Mouse (Mus musculus): ENCODE measurements around the gene Efcab6.

Gene Efcab6

DNA sequence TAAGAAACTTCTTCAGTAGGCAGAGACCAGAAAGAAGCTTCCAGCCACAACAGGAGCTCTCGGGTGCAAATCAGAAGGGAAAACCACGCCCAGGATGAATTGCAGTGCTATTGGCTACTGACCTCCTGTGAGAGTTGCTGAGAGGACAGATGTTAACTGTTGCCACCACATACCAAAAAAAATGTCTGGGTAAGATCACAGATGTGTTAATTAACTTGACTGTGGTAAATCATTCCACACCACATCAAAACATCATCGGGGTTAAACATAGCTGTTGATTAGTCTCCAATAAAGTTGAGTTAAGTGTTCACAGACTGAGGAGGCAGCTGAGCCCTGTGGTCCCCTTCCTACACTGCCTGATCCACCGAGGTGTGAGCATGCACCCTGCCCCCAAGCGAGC, 88.1 kb downstream of the Efcab6 start:
- no peak for DNase-seq (ENCODE audit: low spot score)

DNA sequence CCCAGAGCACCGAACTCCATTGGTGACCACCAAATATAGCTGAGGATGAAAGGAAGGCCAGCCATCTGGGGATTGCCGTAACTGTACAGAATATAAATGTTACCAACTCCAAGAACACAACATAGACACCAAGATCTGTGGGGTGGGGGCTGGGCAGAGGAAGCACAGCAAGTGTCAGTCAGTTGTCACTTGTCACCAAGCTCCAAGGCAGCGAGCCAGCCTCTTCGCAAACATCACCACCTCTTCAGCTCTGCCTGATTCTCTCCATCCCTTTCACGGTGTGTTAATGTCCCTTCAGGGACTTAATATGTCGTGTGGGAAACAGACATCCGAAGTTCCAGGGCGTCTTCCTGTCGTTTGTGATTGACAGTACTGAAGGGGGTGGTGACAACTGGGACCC, 93.0 kb downstream of the Efcab6 start:
- DNase-seq (ENCODE audit: low spot score) = no peak

DNA sequence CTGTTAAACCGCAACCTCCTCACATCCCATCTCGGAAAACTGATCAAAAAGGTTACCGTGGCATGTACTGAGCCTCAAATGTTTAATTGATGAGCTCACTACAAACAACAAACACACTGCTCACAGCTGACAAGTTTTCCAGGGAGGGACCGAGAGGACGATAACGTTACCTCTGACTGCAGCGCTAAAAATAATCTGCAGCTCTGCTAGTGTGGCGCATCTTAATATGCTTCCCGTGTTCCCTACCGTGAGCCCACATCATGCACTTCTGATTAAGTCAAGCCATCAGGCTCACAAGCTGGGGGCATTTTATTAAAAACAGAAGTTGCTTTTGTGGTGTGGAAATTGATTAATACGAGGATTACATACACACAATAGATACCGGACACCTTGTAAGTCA, 97.4 kb downstream of the Efcab6 start:
- no peak for DNase-seq (ENCODE audit: low spot score)

DNA sequence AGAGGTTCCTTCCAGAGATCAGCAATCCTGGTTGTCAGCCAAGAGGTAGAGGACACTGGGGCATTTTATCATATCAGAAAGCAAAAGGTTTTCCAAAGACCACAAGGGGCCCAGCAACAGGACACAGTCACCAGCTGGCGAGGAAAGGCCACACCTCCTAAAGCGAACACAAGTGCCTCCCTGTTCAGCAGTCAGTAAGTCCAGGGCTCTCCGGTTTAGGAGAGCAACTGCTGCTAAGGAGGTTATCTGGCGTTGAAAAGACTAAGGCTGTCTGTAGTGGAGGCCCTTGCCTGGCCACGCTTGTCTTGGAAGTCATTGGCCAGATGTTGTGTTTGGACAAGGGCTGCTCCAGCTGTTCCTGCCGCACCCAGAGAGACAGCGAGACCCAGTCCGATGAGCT, 100.1 kb downstream of the Efcab6 start:
- no peak for DNase-seq (ENCODE audit: low spot score)

DNA sequence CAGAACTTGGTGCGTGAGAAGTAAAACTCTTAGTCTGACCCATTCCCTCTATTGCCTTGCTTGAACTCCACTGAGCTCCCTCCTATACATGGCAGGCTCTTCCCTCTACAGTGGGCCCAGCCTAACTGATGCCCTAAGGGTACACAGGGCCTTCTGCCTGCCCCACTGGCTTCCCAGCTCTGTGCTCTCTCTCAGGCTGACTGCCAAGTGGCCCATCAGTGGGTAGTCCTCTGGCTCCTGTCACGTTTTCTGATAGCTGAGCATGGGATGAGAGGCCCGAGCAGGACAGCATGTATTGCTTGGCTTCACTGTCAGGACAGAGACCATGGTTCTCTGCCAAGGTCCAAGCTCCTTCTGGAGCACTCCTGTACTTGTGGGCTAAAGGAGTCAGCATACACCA, 106.8 kb downstream of the Efcab6 start:
- no peak for DNase-seq (ENCODE audit: low spot score)

DNA sequence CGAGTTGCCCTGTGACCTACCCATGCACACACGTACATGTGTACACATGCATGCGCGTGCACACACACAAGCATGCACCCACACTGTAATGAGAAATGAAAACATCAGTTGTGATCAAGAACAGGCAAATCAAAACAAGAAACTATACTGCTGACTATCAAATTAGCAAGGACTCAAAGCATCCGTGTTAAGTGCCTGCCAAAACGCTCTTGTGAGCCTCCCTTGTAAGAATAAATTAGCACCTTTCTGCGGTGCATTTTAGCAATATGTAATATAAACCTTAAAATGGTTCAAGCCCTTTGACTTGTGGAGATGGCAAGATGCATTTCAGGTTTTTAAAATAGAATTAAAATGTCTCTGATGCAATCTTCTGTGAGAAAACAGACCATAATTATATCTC, 108.2 kb downstream of the Efcab6 start:
- no peak for DNase-seq (ENCODE audit: low spot score)

DNA sequence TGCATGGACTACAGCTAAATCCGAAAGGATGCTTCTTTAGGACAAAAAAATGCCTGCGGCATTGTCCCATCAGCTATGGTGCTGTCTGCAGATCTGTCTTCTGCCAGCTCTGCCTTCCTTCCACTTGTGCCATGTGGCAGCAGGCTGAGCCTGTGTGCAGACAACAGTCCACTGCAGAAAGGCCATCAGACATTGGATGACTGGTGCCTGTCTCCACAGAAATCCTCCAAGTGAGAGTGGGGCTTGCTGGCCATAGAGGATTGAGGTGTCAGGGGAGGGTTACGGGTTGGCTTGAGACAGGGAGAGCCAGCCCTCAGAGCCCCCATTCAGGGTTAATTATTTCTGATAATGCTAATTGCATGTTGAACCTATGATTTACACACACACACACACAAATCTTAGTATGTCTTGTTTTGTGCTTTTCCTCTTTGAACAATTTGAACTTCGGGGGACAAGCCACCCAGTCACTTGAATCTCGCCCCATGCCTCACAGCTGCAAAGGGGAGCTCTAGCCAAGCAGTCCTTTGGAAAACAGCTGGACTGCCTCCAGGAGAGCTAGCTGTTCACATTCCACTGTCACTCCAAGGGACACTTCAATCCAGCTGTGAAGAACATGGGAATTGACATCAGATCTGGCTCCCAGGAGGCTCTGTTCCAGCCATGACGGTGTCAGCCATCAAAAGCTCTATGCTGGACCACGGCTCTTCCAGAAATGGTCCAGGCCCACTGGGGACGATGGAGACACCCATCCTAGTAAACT, 109.1 kb downstream of the Efcab6 start:
- DNase-seq (ENCODE audit: low spot score) = no peak

DNA sequence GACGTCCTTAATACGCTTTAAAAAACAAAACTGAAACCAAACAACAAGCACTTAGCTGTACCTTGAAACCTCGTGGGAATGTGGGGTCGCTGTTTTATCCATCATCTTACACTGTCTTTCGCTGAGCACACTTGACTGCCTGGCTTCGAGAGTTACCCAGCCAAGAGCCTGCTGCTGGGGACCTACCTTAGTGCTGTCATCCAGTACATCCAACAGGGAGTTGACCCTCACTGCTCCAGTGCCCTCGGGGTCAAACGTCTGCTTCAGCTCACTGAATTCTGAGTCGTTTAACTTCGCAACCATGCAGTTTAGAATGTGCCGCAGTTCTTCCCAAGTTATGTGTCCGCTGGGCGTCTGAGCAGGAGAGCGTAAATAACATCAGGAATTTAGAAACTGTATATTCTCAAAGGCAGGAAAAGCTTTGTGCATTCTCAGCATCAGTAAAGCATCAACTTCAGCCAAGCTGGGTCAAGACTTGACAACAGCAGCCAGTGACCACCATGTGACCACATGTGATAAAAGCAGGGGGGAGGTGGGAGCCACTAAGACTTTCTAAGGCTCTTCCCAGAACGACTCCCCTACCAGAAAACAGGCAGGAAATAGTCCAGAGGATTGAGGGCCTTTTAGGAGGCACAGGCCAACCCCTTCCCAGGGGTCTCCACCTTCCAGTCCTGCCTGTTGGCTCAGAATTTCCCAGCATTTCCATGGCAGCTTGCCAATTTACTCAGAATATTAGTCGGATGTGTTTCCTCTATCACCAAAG, 115.3 kb downstream of the Efcab6 start:
- no peak for DNase-seq (ENCODE audit: low spot score)

DNA sequence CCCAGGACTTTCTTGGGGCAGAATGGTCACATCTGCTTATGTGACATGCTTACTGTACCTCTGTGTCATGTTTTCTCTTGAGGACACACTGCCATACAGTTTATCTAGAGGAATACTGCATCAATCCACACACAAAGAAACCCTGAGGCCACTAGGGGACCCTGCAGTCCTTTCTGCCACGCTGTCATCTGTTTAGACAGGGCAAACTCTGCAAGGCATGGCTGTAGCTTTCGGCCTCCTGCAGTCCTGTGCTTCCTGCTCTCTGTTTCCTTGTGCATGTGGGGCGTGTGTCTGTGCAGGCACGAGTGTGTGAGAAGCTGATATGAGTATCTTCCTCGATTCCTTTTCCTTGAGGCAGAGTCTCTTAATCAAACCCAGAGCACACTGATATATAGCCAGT, 125.5 kb downstream of the Efcab6 start:
- no peak for DNase-seq (ENCODE audit: low spot score)

DNA sequence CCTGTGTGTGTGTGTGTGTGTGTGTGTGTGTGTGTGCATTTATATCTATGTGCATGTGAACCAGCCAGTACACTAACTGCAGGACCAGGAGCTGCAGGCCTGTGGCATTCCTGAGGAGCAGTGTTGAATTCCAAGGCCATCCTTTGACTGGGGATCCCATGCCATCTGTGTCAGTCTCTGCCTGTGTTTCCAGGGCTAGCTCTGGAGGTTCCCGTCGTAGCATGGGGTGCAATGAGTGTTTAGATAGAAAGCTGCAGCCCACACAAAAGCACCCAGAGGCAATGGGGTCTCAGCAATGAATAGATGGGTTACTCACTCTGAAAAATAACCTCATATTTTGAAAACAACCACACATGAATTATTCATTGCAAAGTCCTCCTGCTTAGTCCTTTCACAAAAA, 126.7 kb downstream of the Efcab6 start:
- no peak for DNase-seq (ENCODE audit: low spot score)

DNA sequence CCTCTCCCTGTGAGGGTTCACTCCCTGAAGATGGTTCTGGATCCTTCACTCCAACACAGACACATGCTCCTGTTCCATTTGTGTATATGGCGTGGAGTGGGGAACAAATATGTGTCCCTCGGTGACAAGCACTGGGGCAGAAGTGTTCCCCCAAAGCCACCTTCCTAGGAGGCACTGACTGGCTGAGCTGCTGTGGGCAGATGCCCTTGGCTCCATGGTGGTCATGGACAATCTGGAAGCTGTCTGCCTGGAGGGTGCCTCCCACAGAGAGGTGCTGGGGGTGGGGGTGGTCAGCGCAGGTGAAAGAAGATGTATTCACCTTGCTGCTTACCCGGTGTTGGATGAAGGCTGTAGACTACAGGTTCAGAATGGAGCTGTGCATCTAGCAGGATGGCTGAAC, 128.7 kb downstream of the Efcab6 start:
- no peak for DNase-seq (ENCODE audit: low spot score)

DNA sequence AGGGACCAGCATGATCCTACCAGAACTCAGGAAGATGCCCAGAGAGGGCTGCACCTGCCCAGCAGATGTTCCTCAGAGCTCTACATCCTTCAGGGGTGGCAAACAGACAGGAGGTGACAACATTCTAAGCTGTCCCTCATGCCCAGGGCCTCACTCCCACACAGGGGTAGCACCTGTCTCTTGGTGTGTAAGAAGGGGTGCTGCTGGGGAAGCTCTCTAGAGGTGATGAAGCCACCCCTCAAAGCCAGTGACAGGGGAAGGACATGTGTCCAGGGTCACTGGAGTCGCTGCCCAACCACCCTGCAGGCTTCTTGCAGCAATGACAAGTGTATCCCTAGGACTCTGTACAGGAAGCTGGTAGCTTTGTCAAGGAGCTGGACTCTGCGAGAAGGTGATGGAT, 130.4 kb downstream of the Efcab6 start:
- DNase-seq (ENCODE audit: low spot score) = no peak

DNA sequence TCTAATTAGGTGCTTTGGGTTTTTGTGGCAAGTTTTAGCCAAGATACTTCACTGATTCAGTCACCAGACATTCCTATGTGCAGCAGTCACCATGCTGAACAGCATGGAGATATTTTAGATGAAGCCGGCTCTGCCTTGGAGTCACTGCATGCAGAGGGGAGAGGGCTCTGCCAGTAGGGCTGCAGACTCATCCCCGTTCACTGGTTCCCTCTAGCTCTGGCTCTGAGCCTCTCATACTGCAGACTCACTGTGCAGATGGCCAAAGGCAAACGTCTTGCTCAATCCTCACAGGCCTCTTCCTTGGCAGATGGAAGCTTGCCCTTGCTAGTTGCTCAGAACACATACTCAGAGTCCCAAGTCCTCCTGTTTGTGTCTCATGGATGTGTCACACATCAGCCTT, 139.8 kb downstream of the Efcab6 start:
- no peak for DNase-seq (ENCODE audit: low spot score)

DNA sequence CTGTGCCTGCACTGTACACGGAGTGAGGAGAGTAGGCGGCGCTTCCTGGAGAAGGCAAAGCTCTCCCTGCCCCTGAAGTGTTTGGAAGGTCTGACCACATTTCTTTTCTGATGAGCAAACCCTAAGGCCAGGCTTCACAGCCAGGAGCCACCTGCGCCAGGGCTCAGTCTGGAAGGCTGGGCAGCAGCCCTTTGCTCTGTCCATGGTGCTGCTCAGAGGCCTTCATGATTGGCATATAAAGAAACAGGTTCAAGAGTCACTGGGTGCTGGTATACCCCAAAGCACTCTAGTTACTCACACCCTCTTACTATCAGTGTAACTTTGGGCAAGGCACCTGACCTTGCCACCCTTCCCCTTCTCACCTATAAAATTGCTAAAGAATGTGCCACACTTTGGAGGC, 140.5 kb downstream of the Efcab6 start:
- DNase-seq (ENCODE audit: low spot score) = peak; percentile 15

DNA sequence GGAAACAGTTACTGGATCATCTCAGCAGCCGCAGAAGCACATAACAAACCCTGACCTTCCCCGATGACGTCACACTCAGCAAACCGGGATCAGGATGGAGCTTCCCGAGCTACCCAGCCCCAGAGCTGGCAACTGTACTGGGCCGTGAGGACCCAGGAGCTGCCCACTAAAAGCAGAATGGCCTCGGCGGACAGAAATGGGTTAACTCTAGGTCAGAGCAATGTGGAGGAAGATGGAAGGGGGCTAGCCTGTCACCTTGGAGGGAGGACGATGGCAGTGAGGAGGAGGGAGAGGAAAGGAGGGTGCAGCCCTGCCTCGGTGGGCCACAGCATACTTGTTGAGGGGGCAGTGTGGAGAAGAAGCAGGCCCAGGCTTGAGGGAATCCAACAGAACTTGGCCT, 149.8 kb downstream of the Efcab6 start:
- DNase-seq (ENCODE audit: low spot score) = no peak

DNA sequence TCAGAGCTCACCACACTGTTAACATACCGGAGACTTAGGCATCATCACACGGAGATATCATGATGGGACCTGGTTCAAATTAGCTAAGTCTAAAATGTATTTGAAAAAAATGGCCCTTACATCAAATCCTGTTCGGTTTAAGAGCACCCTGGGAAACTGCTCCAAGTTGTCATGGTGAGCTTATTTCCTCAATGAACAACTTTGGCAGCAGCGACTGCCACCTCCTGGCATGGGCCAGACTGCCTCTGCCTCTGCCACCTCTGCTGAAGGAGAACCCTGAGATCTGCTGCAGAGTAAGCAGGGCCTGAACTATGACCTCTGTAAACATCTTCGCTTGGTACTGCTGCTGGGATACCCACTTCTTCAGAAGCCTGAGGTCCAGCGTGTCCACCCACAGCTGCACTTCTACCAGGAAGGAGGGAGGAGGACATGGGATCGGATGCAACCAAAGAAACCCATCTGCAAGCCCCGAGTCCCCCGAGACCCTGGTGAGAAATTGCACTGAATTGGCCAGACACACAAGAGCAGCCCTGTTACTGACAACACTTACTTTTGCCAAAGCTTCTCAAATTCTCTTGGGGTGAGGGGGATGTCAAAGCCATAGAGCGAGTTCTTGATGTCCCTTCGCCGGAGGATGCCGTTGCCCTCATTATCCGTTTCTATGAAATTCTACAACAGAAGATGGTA, 152.0 kb downstream of the Efcab6 start:
- no peak for DNase-seq (ENCODE audit: low spot score)

DNA sequence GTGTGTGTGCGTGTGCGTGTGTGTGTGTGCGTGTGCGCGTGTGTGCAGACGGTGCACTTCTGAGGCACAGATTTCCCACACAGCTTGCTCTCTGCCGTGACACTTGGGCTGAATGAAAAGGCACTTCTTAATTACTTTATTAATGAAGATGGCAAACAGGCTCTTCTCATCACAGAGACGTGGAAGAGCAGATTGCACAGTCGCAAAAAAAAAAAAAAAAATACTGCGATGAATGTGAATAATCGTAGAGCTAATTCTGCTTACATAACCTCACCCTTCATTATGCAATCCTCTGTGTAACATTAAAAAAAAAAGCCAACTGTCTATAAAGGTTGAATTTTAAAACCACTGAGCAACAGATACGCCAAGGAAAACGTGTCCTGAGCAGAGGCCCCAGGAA, 158.7 kb downstream of the Efcab6 start:
- DNase-seq (ENCODE audit: low spot score) = no peak

DNA sequence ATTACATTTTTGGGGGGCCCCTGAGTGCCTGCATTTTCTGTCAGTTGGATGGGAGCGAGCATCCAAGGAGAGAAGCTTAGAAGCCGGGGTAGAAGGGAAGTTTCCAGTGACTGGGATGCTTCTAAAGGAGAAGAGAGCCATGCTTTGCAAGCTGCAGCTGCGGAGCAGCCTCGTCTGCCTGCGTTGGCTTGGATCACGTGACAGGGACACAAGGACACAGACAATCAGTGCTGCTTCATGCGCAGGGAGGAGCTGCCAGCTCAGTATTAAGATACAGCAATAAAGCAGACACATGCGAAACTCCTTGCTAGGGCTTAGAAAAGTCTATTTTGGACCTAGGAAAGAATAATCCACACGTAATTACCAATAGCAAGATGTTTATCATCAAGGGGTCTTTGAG, 167.9 kb downstream of the Efcab6 start:
- no peak for DNase-seq (ENCODE audit: low spot score)

DNA sequence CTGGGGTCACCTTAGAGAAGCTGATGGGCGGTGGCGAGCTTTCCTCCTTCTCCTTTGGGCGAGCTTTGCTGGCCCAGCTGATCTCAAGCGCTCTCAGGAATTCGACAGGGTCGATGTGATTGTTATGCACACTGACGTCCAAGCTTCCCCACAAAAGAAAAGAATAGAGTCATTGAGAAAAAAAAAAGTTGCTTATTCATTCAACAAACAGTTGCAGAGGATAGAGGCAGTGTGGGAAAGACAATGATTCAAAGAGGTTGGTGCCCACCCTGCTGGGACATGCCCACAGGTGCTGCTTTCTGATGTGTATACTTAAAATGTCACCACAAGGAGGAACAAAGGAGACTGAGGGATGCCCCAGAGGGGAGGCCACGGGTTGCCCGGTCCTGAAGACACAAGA, 169.2 kb downstream of the Efcab6 start:
- no peak for DNase-seq (ENCODE audit: low spot score)

DNA sequence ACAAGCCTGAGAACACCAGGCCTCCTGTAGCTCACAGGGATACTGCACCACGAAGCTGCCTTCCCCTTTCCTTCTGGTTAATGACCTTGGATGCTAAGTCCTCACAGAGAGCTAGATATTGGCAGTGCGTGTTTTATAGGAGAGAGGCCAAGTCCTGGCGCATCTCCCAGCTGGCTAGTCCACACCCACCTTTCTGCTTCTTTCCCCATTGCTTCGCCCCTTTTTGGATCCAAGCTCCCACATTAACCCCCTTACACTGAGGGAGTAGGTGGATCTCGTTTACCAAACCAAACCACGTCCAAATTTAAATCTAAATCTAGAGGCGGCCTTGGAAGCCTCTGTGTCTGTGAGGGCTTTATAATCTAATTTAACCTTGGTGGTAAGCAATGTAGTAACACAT, 170.9 kb downstream of the Efcab6 start:
- peak; percentile 8 for DNase-seq (ENCODE audit: low spot score)

DNA sequence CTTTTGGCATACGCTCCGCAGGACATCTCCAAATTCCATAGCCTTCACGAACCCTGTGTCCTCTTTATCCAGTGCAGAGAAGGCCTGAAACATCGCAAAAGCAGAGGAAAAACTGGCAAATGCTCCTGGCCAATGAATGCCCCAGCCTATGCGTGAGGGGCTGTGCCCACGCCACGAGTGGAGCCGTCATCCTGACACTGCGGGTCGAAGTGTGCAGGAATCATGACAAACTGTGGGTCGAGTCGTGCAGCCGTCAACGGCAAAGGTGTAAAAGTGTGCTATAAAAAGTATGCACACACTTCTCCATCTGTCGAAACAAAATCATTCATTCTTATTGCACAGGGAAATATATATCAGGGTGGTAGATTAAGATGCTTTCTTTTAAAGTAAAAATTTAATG, 172.3 kb downstream of the Efcab6 start:
- DNase-seq (ENCODE audit: low spot score) = no peak

DNA sequence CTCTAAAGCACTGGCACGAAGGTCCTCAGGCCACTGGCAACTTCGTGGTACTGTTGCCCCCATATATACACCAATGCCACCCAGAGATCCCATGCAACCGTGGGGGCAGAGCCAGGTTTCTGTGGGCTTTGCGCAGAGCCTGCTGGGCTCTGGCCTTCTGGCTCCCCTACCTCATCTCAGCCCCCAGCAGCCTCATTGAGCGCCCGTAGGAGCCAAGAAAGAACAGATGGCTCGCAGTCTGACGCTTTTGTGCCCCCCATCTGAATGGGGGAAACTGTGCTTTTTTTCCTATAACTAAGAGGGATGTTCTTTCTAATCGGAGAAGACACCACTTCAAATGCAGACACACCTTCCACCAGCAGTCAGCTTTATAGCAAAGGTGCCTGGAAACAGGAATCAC, 180.9 kb downstream of the Efcab6 start:
- DNase-seq (ENCODE audit: low spot score) = no peak

DNA sequence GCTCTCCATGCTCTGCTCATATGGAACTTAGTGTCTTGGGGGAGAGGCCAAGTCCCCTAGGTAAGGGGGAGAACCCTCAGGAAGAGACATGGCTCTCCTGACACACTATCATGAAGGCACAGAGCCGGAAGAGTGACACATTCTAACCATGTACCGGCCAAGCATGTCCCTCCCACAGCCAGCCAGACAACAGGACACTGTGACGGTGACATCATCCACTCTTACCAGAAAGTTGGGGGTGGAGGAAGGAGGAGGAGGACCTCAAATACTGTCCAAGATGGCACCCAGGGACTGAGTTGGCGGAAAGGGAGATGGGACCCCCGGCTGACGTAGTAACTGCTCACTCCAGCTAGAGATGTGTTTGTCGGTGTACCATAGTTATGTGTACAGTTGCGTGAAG, 181.4 kb downstream of the Efcab6 start:
- no peak for DNase-seq (ENCODE audit: low spot score)
